In the genomic region with DNA sequence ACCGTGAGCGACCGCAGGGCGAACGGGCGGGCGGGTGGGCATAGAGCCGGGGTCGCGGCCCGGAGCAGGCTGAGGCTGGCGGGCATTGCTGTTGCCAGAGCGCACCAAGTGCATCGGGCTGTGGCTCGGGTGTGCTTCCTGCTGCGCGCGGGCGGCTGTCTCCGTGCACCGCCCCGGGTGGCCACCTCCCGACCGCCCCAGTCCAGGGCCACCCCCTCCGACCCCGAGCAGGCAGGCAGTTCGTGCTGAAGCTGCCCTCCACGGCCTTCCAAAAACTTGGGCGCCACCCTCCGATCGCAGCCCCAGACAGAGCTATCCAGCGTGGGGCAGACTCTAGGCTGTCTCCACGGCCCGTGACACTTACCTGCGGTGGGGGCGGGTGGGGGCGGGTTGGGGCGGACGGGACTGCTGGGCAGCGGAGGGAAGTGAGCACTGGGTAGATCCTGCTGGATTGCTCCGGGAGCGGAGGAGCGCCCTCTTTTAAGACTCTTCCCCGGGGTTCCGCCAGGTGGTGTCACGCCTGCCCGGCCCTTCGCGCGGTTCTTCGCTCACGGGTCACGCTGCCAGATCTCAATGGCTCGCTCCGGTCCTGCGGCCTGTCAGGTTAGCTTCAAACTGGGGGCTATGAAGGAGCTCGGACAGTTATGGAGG, we compare ENCODE assay signal across 8 mouse cellular contexts. TPM values are rescaled to one million over a fixed set of nuclear protein-coding genes. Genes with fewer than 3 reads are reported as not detected.
DNase-seq lines count a peak whose midpoint lies in the region; ATAC-seq and TF ChIP-seq lines count a peak whose summit lies in the region.

No protein-coding gene starts in this region.

- peaks cover 84% of the 10 kb centered on the region for H3K27me3 ChIP-seq in heart, embryonic 15.5 days
- peaks cover 24% of the 10 kb centered on the region for H3K27me3 ChIP-seq in kidney, postnatal 0 days (ENCODE audit: insufficient read depth, low read length)

- peak; percentile 46 for TF ChIP-seq CTCF in kidney, postnatal 0 days (IDR thresholded peaks at IDR 0.05; ENCODE audit: low read depth)

- H3K4me3 ChIP-seq in heart, embryonic 15.5 days, result peak overlapping the region; percentile 61
- H3K4me3 ChIP-seq in kidney, postnatal 0 days (replicated peaks; ENCODE audit: low read depth, low read length), result peak overlapping the region; percentile 39

- H3K4me2 ChIP-seq in heart, embryonic 15.5 days, result peak overlapping the region; percentile 97
- peak overlapping the region; percentile 89 for H3K4me2 ChIP-seq in kidney, postnatal 0 days (ENCODE audit: low read length)

- H3K9ac ChIP-seq in heart, embryonic 15.5 days, result peak overlapping the region; percentile 68
- H3K9ac ChIP-seq in kidney, postnatal 0 days (ENCODE audit: low read depth, low read length), result peak overlapping the region; percentile 52

- DNase-seq in urinary bladder, adult 18-20 months (ENCODE audit: low spot score in 2 of 2), result peak; percentile 24 to 48
- no peak for DNase-seq in urinary bladder, postnatal 10 days (ENCODE audit: low spot score)
- peak; percentile 73 for DNase-seq in embryo, embryonic 10 days (ENCODE audit: low spot score)
- peak; percentile 67 for DNase-seq in kidney, postnatal 0 days (ENCODE audit: low spot score)
- DNase-seq in mesoderm, embryonic 11.5 days (ENCODE audit: low read depth, low spot score), result peak; percentile 65
- DNase-seq in thymus, postnatal 36 days, result peak; percentile 51 to 56

- peak; percentile 50 for ATAC-seq in heart, embryonic 15.5 days (replicated peaks; ENCODE audit: insufficient number of reproducible peaks, insufficient read depth, low FRiP score, low read depth)
- ATAC-seq in kidney, postnatal 0 days (replicated peaks; ENCODE audit: low FRiP score, low read depth), result peak; percentile 81
- ATAC-seq in megakaryocyte-erythroid progenitor cell, adult 5-6 weeks (replicated peaks; ENCODE audit: low FRiP score, low TSS enrichment, poor library complexity, severe bottlenecking), result no peak

- no peaks in the 10 kb centered on the region for H3K9me3 ChIP-seq in heart, embryonic 15.5 days (replicated peaks)
- H3K9me3 ChIP-seq in kidney, postnatal 0 days (replicated peaks; ENCODE audit: low read length), result no peaks in the 10 kb centered on the region

- WGBS in heart, embryonic 15.5 days, result under 1% methylated on average over 53 of the region's 57 CpGs
- under 1% methylated on average over 50 of the region's 57 CpGs for WGBS in kidney, postnatal 0 days

- H3K36me3 ChIP-seq in heart, embryonic 15.5 days, result no peaks in the 10 kb centered on the region
- H3K36me3 ChIP-seq in kidney, postnatal 0 days (ENCODE audit: insufficient read depth, low read length), result no peaks in the 10 kb centered on the region

- H3K4me1 ChIP-seq in heart, embryonic 15.5 days (replicated peaks), result peaks cover 25% of the 10 kb centered on the region
- peaks cover 6% of the 10 kb centered on the region; the same call in 1 of the 2 replicates for H3K4me1 ChIP-seq in kidney, postnatal 0 days (replicated peaks; ENCODE audit: insufficient read depth, low read length)

- peak overlapping the region; percentile 72 for H3K27ac ChIP-seq in heart, embryonic 15.5 days
- no peak overlapping the region for H3K27ac ChIP-seq in kidney, postnatal 0 days

RNA-seq across cellular contexts. Expression of a gene that starts 0.5 kb away (rescaled TPM):
- polyA plus RNA-seq in heart, embryonic 15.5 days (2015; fragmentation: Nextera tagmentation; extraction: Ambion mirVana), result 18.3 and 21.6 TPM in 2 replicates
- 11.0 and 11.8 TPM in 2 replicates for polyA plus RNA-seq in kidney, postnatal 0 days (2015; fragmentation: Nextera tagmentation; extraction: Ambion mirVana)
- total RNA-seq in megakaryocyte-erythroid progenitor cell, adult 5-6 weeks (2014; fragmentation: Nextera tagmentation), result not detected in 2 replicates
- total RNA-seq in megakaryocyte-erythroid progenitor cell, adult 5-6 weeks (2017), result not detected in 2 replicates

RNA-seq across cellular contexts. Expression of a gene that starts 31.8 kb away (rescaled TPM):
- 0.68 and 1.5 TPM in 2 replicates for polyA plus RNA-seq in heart, embryonic 15.5 days (2015; fragmentation: Nextera tagmentation; extraction: Ambion mirVana)
- 0.21 and 0.23 TPM in 2 replicates for polyA plus RNA-seq in kidney, postnatal 0 days (2015; fragmentation: Nextera tagmentation; extraction: Ambion mirVana)
- total RNA-seq in megakaryocyte-erythroid progenitor cell, adult 5-6 weeks (2014; fragmentation: Nextera tagmentation), result 3.0 and 4.1 TPM in 2 replicates
- total RNA-seq in megakaryocyte-erythroid progenitor cell, adult 5-6 weeks (2017), result 0.88 and 2.5 TPM in 2 replicates
